Mouse (Mus musculus) limb, embryonic 11.5 days (tissue): ENCODE measurements around the gene Aff3. TPM values are rescaled to one million over a fixed set of nuclear protein-coding genes. Genes with fewer than 3 reads are reported as not detected.

Experiments used
- ATAC-seq: fragments of 200-750 bp; cut with Nextera tagmentation; 2 replicates; pipeline ENCODE4 v1.8.0; 2017; ENCODE audit warnings: low read depth; ENCODE audit not compliant: insufficient number of reproducible peaks, low FRiP score, low TSS enrichment
- DNase-seq: peaks from one replicate; pipeline ENCODE4 v3.0.0-alpha.2; 2015; ENCODE audit warnings: low spot score
- H3K27ac ChIP-seq: fragments of 300-500 bp; sonication (generic); replicated peaks from 2 replicates; pipeline ENCODE4 v1.5.1; 2014; ENCODE audit warnings: low read depth, mild to moderate bottlenecking, low read length
- H3K27me3 ChIP-seq: fragments of 300-500 bp; sonication (generic); 2 replicates; pipeline ENCODE4 v1.6.1; 2014; ENCODE audit warnings: mild to moderate bottlenecking, low read length, mixed read lengths; ENCODE audit not compliant: control insufficient read depth, insufficient read depth
- H3K36me3 ChIP-seq: fragments of 300-500 bp; sonication (generic); 2 replicates; pipeline ENCODE4 v1.6.1; 2014; ENCODE audit warnings: mild to moderate bottlenecking, low read length, moderate library complexity, mixed read lengths; ENCODE audit not compliant: control insufficient read depth, insufficient read depth
- H3K4me1 ChIP-seq: fragments of 300-500 bp; sonication (generic); 2 replicates; pipeline ENCODE4 v1.6.1; 2014; ENCODE audit warnings: low read length, mixed read lengths; ENCODE audit not compliant: control insufficient read depth, insufficient read depth
- H3K4me2 ChIP-seq: fragments of 300-500 bp; sonication (generic); 2 replicates; pipeline ENCODE4 v1.6.1; 2014; ENCODE audit warnings: low read depth, mild to moderate bottlenecking, moderate library complexity; ENCODE audit not compliant: severe bottlenecking
- H3K4me3 ChIP-seq: fragments of 300-500 bp; sonication (generic); 2 replicates; pipeline ENCODE4 v1.5.1; 2014; ENCODE audit warnings: low read depth, low read length
- H3K9ac ChIP-seq: fragments of 300-500 bp; sonication (generic); 2 replicates; pipeline ENCODE4 v1.6.1; 2014; ENCODE audit warnings: mild to moderate bottlenecking, low read length
- H3K9me3 ChIP-seq: fragments of 300-500 bp; sonication (generic); 2 replicates; pipeline ENCODE4 v1.6.1; 2016; ENCODE audit warnings: low read length; ENCODE audit not compliant: control insufficient read depth
- WGBS: fragments of 180-500 bp; shearing (Covaris S2); extraction: QIAGEN DNeasy Blood & Tissue Kit; methylation state at CpG from one replicate; pipeline ENCODE4 v1.1.7; 2014; 5-methylcytosine and 5-hydroxymethylcytosine counted together
- polyA plus RNA-seq: library from polyadenylated mRNA; unstranded; fragments of >200 nt; fragmentation: Nextera tagmentation; extraction: Ambion mirVana; gene quantifications from 2 replicates; pipeline ENCODE4 v1.2.1, GENCODE M21; 2014

Aff3 gene
- polyA plus RNA-seq, 1 experiment from 2014 or later, result 43.9 TPM

- Histone ChIP-seq H3K4me3 (no peak overlapping the region), H3K9me3 (no peaks in the 10 kb centered on the region), H3K36me3 (no peaks in the 10 kb centered on the region), H3K27ac (no peak overlapping the region), H3K4me1 (peaks cover 12% of the 10 kb centered on the region; the same call in 1 of the 2 replicates), H3K27me3 (no peaks in the 10 kb centered on the region), H3K9ac (no peak overlapping the region), H3K4me2 (no peak overlapping the region)
- 73% methylated on average over 3 of the region's 3 CpGs for WGBS
- no peak for DNase-seq
- no peak for ATAC-seq
Measured at GRCm38 (mm10) chr1:38567791-38568190, 97.0 kb downstream of the Aff3 start.

GRCm38 (mm10) chr1:38566101-38566678, 98.6 kb downstream of the Aff3 start:
- Histone ChIP-seq H3K9ac (no peak overlapping the region), H3K9me3 (no peaks in the 10 kb centered on the region), H3K4me1 (peaks cover 12% of the 10 kb centered on the region; the same call in 1 of the 2 replicates), H3K4me3 (no peak overlapping the region), H3K4me2 (no peak overlapping the region), H3K27ac (no peak overlapping the region), H3K36me3 (no peaks in the 10 kb centered on the region; the same call in 1 of the 2 replicates), H3K27me3 (no peaks in the 10 kb centered on the region)
- DNase-seq (no peak), ATAC-seq (no peak)
- WGBS, result 43% methylated on average over 9 of the region's 9 CpGs

- no peak overlapping the region; the same call in 1 of the 2 replicates for H3K9ac ChIP-seq
- H3K27me3 ChIP-seq, result no peaks in the 10 kb centered on the region
- H3K4me2 ChIP-seq, result no peak overlapping the region
- WGBS, result 33% methylated on average over 7 of the region's 7 CpGs
- ATAC-seq (no peak), DNase-seq (no peak)
- no peak overlapping the region for H3K4me3 ChIP-seq
- no peaks in the 10 kb centered on the region for H3K9me3 ChIP-seq
- H3K4me1 ChIP-seq, result peaks cover 12% of the 10 kb centered on the region; the same call in 1 of the 2 replicates
- no peaks in the 10 kb centered on the region; the same call in 1 of the 2 replicates for H3K36me3 ChIP-seq
- H3K27ac ChIP-seq, result no peak overlapping the region
Measured at GRCm38 (mm10) chr1:38565295-38565777, 99.4 kb downstream of the Aff3 start.

- Histone ChIP-seq H3K4me1 (peaks cover 12% of the 10 kb centered on the region; the same call in 1 of the 2 replicates), H3K27ac (no peak overlapping the region), H3K9ac (no peak overlapping the region), H3K36me3 (no peaks in the 10 kb centered on the region; the same call in 1 of the 2 replicates), H3K4me2 (no peak overlapping the region), H3K27me3 (no peaks in the 10 kb centered on the region), H3K9me3 (no peaks in the 10 kb centered on the region), H3K4me3 (no peak overlapping the region)
- no peak for ATAC-seq
- no peak for DNase-seq
- 37% methylated on average over 11 of the region's 11 CpGs for WGBS
Measured at GRCm38 (mm10) chr1:38562397-38563199, 102.2 kb downstream of the Aff3 start.

GRCm38 (mm10) chr1:38561331-38561730, 103.4 kb downstream of the Aff3 start:
- no peak overlapping the region for H3K4me3 ChIP-seq
- no peak overlapping the region for H3K27ac ChIP-seq
- 78% methylated on average over 7 of the region's 7 CpGs for WGBS
- H3K4me1 ChIP-seq, result peaks cover 10% of the 10 kb centered on the region; the same call in 1 of the 2 replicates
- H3K9ac ChIP-seq, result no peak overlapping the region
- H3K27me3 ChIP-seq, result no peaks in the 10 kb centered on the region
- ATAC-seq, result no peak
- H3K4me2 ChIP-seq, result no peak overlapping the region
- no peaks in the 10 kb centered on the region; the same call in 1 of the 2 replicates for H3K36me3 ChIP-seq
- DNase-seq, result no peak
- no peaks in the 10 kb centered on the region for H3K9me3 ChIP-seq

- peaks cover 6% of the 10 kb centered on the region; the same call in 1 of the 2 replicates for H3K4me1 ChIP-seq
- no peak overlapping the region for H3K9ac ChIP-seq
- no peaks in the 10 kb centered on the region for H3K9me3 ChIP-seq
- no peak overlapping the region for H3K4me2 ChIP-seq
- no peak for DNase-seq
- H3K27ac ChIP-seq, result no peak overlapping the region
- WGBS, result 83% methylated on average over 9 of the region's 9 CpGs
- no peak for ATAC-seq
- no peak overlapping the region for H3K4me3 ChIP-seq
- H3K36me3 ChIP-seq, result no peaks in the 10 kb centered on the region; the same call in 1 of the 2 replicates
- H3K27me3 ChIP-seq, result no peaks in the 10 kb centered on the region
Measured at GRCm38 (mm10) chr1:38560666-38561065, 104.1 kb downstream of the Aff3 start.

GRCm38 (mm10) chr1:38557615-38558014, 107.1 kb downstream of the Aff3 start:
- DNase-seq (no peak), ATAC-seq (no peak)
- H3K9ac ChIP-seq, result no peak overlapping the region
- 0 out of 2 replicates have a peak, but pooled peaks cover 8% of the 10 kb centered on the region for H3K4me1 ChIP-seq
- no peaks in the 10 kb centered on the region for H3K9me3 ChIP-seq
- H3K27ac ChIP-seq, result no peak overlapping the region
- H3K36me3 ChIP-seq, result no peaks in the 10 kb centered on the region; the same call in 1 of the 2 replicates
- no peaks in the 10 kb centered on the region for H3K27me3 ChIP-seq
- no peak overlapping the region for H3K4me2 ChIP-seq
- 90% methylated on average over 8 of the region's 8 CpGs for WGBS
- no peak overlapping the region for H3K4me3 ChIP-seq

- H3K27me3 ChIP-seq, result no peaks in the 10 kb centered on the region
- no peak overlapping the region for H3K4me3 ChIP-seq
- H3K9ac ChIP-seq, result no peak overlapping the region
- no peaks in the 10 kb centered on the region for H3K9me3 ChIP-seq
- H3K4me1 ChIP-seq, result 0 out of 2 replicates have a peak, but pooled peaks cover 10% of the 10 kb centered on the region
- no peak for DNase-seq
- no peaks in the 10 kb centered on the region for H3K36me3 ChIP-seq
- 82% methylated on average over 3 of the region's 3 CpGs for WGBS
- no peak overlapping the region for H3K4me2 ChIP-seq
- ATAC-seq, result no peak
- H3K27ac ChIP-seq, result no peak overlapping the region
Measured at GRCm38 (mm10) chr1:38554546-38554945, 110.2 kb downstream of the Aff3 start.
